Mouse (Mus musculus): ENCODE data around the gene Acer1. TPM values are rescaled to one million over a fixed set of nuclear protein-coding genes. Genes with fewer than 3 reads are reported as not detected.

Acer1 gene
- polyA plus RNA-seq, 1 experiment from 2014 or later = not detected

DNA sequence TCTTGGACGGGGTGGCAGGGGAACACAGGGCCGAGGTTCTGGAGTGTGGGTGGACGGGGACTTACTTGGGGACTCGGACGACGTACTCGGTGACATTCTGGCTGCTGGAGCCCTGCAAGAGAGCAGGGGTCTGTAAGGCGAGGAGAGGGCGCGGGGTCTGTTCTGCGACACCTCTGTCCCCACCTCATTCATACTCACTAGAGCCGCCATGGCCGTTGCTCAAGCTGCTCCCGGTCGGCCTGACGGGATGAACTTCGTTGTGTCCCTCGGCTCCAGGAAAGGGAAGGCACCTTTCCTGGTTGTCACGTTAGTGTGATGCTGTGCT, 28.9 kb upstream of the Acer1 start:
- Histone ChIP-seq H3K27me3 (ENCODE audit: control insufficient read depth, insufficient read depth, low read length) (no peaks in the 10 kb centered on the region), H3K36me3 (ENCODE audit: control insufficient read depth, insufficient read depth, low read length) (peaks cover 5% of the 10 kb centered on the region; the same call in 1 of the 2 replicates), H3K4me1 (ENCODE audit: control insufficient read depth, insufficient read depth, low read length) (peaks cover 11% of the 10 kb centered on the region; the same call in 1 of the 2 replicates), H3K4me3 (ENCODE audit: low read depth, low read length) (peak overlapping the region; percentile 51), H3K9me3 (ENCODE audit: control insufficient read depth, low read length) (no peaks in the 10 kb centered on the region), H3K27ac (ENCODE audit: low read depth, low read length) (peak overlapping the region; percentile 30; the same call in 1 of the 2 replicates), H3K4me2 (ENCODE audit: low read depth, low read length) (peak overlapping the region; percentile 61), H3K9ac (replicated peaks; ENCODE audit: low read depth, low read length) (peak overlapping the region; percentile 58)
- 1% methylated on average over 19 of the region's 19 CpGs for WGBS
- ATAC-seq (ENCODE audit: low read depth) = peak; percentile 52

DNA sequence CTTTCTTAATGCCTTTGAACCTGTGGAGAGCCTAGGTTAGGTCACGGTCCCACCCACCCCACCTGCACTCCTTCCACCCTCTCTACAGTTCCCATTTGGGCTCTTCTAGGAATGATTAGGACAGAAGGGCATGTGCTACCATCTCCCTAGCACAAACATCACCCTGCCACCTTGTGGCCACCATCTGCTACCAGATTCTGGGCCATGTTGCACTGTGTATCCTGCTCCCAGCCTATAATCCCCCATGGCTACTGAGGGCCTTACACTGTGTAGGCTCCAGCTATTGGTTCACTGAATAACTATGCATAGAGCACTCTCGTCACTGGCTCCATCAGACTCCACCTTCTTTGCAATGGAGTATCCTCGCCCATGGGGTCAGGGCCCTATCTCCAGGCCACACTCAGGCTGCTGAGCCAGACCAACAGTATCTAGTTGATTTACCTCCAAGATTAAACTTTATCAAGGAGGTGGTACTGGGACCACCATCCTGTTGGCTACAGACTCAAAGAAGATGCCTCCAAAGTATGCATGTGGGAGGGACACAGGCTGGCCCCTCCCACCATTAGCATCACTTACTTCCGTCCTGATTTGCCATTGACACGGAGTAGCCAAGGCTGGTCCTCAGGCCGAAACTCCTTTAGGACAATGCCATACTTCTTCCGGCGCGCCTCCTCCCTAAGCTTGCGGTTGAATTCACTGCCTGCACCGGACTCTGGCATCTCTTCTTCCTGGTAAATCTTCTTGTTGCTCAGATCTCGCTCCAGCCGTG, 25.4 kb upstream of the Acer1 start:
- Histone ChIP-seq H3K27me3 (ENCODE audit: control insufficient read depth, insufficient read depth, low read length) (no peaks in the 10 kb centered on the region), H3K9me3 (ENCODE audit: control insufficient read depth, low read length) (no peaks in the 10 kb centered on the region), H3K4me3 (ENCODE audit: low read depth, low read length) (no peak overlapping the region), H3K9ac (replicated peaks; ENCODE audit: low read depth, low read length) (no peak overlapping the region), H3K36me3 (ENCODE audit: control insufficient read depth, insufficient read depth, low read length) (peaks cover 24% of the 10 kb centered on the region), H3K4me1 (ENCODE audit: control insufficient read depth, insufficient read depth, low read length) (peaks cover 11% of the 10 kb centered on the region; the same call in 1 of the 2 replicates), H3K27ac (ENCODE audit: low read depth, low read length) (no peak overlapping the region), H3K4me2 (ENCODE audit: low read depth, low read length) (no peak overlapping the region)
- WGBS = 96% methylated on average over 13 of the region's 13 CpGs
- ATAC-seq (ENCODE audit: low read depth) = no peak

DNA sequence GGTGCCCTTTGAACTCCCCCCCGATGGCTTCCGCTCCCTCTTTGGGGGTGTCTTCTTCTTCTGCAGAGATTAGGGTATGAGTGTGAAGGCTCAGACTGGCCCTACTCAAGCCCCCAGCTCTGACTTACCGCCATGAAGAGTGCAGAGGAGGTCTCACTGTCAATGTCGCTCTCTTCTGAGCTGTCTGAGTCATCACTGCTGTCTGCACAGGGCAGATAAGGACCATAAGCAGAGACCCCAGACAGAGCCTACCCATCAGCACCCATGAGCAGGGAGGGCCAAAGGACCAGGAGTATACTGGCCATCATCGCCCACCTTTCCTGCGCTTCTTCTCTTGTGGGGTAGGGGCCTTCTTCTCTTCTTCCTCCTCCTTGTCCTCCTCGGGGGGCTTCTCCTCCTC, 22.1 kb upstream of the Acer1 start:
- Histone ChIP-seq H3K4me2 (ENCODE audit: low read depth, low read length) (no peak overlapping the region), H3K4me3 (ENCODE audit: low read depth, low read length) (no peak overlapping the region), H3K27me3 (ENCODE audit: control insufficient read depth, insufficient read depth, low read length) (no peaks in the 10 kb centered on the region), H3K9me3 (ENCODE audit: control insufficient read depth, low read length) (no peaks in the 10 kb centered on the region), H3K4me1 (ENCODE audit: control insufficient read depth, insufficient read depth, low read length) (no peaks in the 10 kb centered on the region), H3K9ac (replicated peaks; ENCODE audit: low read depth, low read length) (no peak overlapping the region), H3K27ac (ENCODE audit: low read depth, low read length) (no peak overlapping the region), H3K36me3 (ENCODE audit: control insufficient read depth, insufficient read depth, low read length) (peaks cover 25% of the 10 kb centered on the region)
- ATAC-seq (ENCODE audit: low read depth) = no peak
- WGBS = 97% methylated on average over 7 of the region's 7 CpGs

DNA sequence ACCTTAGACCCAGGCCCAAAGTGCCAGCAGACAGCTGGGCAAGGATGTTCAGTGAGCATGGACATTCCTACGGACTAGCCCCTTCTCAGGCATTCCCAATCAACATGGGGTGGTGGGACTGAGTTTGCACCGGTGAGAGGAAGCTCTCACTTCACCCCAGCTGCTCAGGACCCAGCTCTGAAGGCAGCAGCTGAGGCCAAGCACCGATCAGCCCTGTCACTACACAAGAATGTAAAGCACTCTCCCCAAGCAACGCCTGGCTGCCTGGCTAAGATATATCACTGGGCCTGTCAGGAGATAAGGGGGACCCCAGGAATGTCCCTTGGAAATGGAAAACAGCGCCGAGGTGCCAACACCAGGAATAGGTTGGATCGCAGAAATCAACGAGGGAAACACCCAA, 19.3 kb upstream of the Acer1 start:
- Histone ChIP-seq H3K4me3 (ENCODE audit: low read depth, low read length) (no peak overlapping the region), H3K9ac (replicated peaks; ENCODE audit: low read depth, low read length) (no peak overlapping the region), H3K27me3 (ENCODE audit: control insufficient read depth, insufficient read depth, low read length) (no peaks in the 10 kb centered on the region), H3K4me1 (ENCODE audit: control insufficient read depth, insufficient read depth, low read length) (0 out of 2 replicates have a peak, but pooled peaks cover 3% of the 10 kb centered on the region), H3K4me2 (ENCODE audit: low read depth, low read length) (no peak overlapping the region), H3K36me3 (ENCODE audit: control insufficient read depth, insufficient read depth, low read length) (peaks cover 27% of the 10 kb centered on the region), H3K27ac (ENCODE audit: low read depth, low read length) (no peak overlapping the region), H3K9me3 (ENCODE audit: control insufficient read depth, low read length) (no peaks in the 10 kb centered on the region)
- ATAC-seq (ENCODE audit: low read depth) = no peak
- 74% methylated on average over 8 of the region's 8 CpGs for WGBS

DNA sequence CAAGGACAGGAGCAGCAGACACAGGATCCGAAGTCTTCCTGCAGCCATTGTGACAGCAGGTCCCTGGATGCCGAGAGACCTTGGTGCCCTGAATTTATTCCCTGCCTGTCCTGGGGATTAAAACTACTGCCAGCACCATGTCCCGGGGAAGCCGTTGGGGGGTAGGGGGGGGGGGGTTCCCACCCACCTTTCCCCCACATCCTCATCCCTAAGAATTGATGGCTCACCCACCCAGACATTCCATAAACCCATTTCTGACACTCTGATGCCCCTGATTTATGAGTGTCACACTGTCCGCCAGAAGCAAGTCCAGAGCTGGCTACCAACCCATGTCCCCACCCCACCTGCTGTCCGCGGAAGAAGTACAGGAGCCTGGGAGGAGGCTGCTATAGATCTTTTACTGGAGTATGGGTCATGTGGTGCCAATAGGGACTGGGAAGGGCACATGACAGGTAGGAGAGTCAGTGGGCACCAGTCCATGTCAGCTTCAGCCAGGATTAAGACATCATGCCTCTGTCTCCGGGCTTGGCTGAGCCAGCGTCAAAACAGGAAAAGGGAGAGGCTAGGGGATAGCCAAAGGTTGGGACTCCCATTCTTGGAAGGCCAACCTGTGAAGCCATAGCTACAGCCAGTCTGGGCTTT, 18.2 kb upstream of the Acer1 start, which contains the start of gene Pspn:
Gene Pspn (minus strand): TSS at position 51 of the 642 bp plus-strand sequence.
- 84% methylated on average over 9 of the region's 9 CpGs for WGBS
- H3K9me3 ChIP-seq (ENCODE audit: control insufficient read depth, low read length) = no peaks in the 10 kb centered on the region
- 0 out of 2 replicates have a peak, but pooled peaks cover 3% of the 10 kb centered on the region for H3K4me1 ChIP-seq (ENCODE audit: control insufficient read depth, insufficient read depth, low read length)
- no peaks in the 10 kb centered on the region for H3K27me3 ChIP-seq (ENCODE audit: control insufficient read depth, insufficient read depth, low read length)
- no peak within 1 kb of the TSS for H3K4me3 ChIP-seq (ENCODE audit: low read depth, low read length)
- H3K36me3 ChIP-seq (ENCODE audit: control insufficient read depth, insufficient read depth, low read length) = peaks cover 22% of the 10 kb centered on the region; the same call in 1 of the 2 replicates
- H3K4me2 ChIP-seq (ENCODE audit: low read depth, low read length) = no peak within 1 kb of the TSS
- no peak for ATAC-seq (ENCODE audit: low read depth)
- H3K27ac ChIP-seq (ENCODE audit: low read depth, low read length) = no peak within 1 kb of the TSS
- no peak within 1 kb of the TSS for H3K9ac ChIP-seq (replicated peaks; ENCODE audit: low read depth, low read length)

DNA sequence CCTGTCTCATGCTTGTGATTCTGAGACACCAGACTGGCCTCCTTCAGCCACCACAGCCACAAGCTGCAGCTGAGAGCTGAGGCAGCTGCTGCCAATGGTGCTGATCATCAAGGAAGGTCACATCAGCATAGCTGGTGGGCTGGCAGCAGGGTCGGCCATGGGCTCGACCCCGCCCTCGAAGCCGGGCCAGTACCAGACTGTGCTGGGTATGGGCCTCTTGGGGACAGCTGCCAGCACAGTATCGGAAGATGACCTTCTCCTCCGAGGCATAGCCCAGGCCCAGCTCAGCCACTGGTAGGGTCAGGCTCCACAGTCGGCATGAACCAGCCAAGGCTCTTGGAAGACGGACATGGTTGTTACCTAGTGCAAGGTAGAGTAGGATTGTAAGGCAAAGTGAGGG, 17.5 kb upstream of the Acer1 start:
- no peak for ATAC-seq (ENCODE audit: low read depth)
- Histone ChIP-seq H3K36me3 (ENCODE audit: control insufficient read depth, insufficient read depth, low read length) (peaks cover 23% of the 10 kb centered on the region; the same call in 1 of the 2 replicates), H3K4me3 (ENCODE audit: low read depth, low read length) (no peak overlapping the region)

DNA sequence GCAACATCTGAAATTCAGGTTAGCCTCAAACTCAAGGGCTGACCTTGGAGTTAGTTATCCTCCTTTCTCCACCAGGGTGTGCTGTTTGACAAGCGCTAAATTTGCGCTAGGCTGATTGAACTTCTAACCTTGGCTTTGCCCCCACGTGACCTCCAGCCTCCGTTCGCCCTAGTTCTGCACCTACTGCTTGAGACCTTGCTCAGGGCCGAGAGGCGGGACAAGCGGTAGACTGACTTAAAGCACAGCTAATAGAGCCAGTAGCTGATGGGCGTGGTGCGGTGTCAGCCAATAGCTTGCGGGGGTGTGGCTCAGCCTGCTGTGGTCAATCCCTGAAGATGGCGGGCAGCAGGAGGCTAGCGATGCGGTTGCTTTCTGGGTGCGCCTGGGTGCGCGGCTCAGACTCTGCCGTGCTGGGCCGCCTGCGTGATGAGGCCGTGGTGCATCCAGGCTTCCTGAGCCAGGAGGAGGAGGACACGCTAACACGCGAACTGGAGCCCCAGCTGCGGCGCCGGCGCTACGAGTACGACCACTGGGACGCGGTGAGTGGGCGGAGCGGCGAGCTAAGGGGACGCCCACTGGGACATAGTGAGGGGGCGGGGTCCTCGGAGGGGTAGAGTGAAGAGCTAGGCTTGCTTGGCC, 15.2 kb upstream of the Acer1 start, which contains the start of gene Alkbh7:
Gene Alkbh7 (plus strand): TSS at position 311 of the 639 bp plus-strand sequence.
- peaks cover 30% of the 10 kb centered on the region for H3K36me3 ChIP-seq (ENCODE audit: control insufficient read depth, insufficient read depth, low read length)
- H3K27ac ChIP-seq (ENCODE audit: low read depth, low read length) = peak within 1 kb of the TSS; percentile 77
- H3K9me3 ChIP-seq (ENCODE audit: control insufficient read depth, low read length) = no peaks in the 10 kb centered on the region
- ATAC-seq (ENCODE audit: low read depth) = peak; percentile 97
- peak within 1 kb of the TSS; percentile 55 for H3K4me2 ChIP-seq (ENCODE audit: low read depth, low read length)
- H3K4me3 ChIP-seq (ENCODE audit: low read depth, low read length) = peak within 1 kb of the TSS; percentile 78
- peak within 1 kb of the TSS; percentile 66 for H3K9ac ChIP-seq (replicated peaks; ENCODE audit: low read depth, low read length)
- WGBS = under 1% methylated on average over 37 of the region's 38 CpGs
- H3K27me3 ChIP-seq (ENCODE audit: control insufficient read depth, insufficient read depth, low read length) = no peaks in the 10 kb centered on the region
- H3K4me1 ChIP-seq (ENCODE audit: control insufficient read depth, insufficient read depth, low read length) = 0 out of 2 replicates have a peak, but pooled peaks cover 3% of the 10 kb centered on the region

More for the DNA sequence above, 17.5 kb upstream of the Acer1 start:
- H3K4me1 ChIP-seq (ENCODE audit: control insufficient read depth, insufficient read depth, low read length) = 0 out of 2 replicates have a peak, but pooled peaks cover 3% of the 10 kb centered on the region
- no peak overlapping the region for H3K4me2 ChIP-seq (ENCODE audit: low read depth, low read length)
- H3K9ac ChIP-seq (replicated peaks; ENCODE audit: low read depth, low read length) = no peak overlapping the region
- WGBS = 91% methylated on average over 9 of the region's 9 CpGs
- no peaks in the 10 kb centered on the region for H3K9me3 ChIP-seq (ENCODE audit: control insufficient read depth, low read length)
- H3K27me3 ChIP-seq (ENCODE audit: control insufficient read depth, insufficient read depth, low read length) = no peaks in the 10 kb centered on the region
- H3K27ac ChIP-seq (ENCODE audit: low read depth, low read length) = no peak overlapping the region

DNA sequence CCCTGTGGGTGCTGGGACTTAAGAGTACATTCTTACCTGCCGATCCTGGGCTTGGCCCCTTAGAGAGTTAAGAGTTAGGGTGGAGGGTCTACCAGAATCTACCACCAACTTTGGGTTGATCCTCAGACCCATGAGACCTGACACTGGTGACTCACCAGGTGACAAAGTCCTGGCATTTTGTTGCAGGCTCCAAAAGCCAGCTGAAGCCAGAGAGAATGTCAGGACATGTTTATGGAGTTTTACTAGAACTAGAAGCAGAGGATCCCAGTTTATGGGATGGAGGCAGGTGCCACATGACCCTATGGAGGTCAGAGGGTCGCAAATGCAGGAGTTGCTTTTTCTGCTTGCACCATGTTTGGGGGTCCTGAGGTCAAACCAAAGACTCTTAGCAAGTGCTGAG, 14.6 kb upstream of the Acer1 start:
- Histone ChIP-seq H3K27ac (ENCODE audit: low read depth, low read length) (0 out of 2 replicates have a peak overlapping the region, but pooled peaks have one; percentile 10), H3K27me3 (ENCODE audit: control insufficient read depth, insufficient read depth, low read length) (no peaks in the 10 kb centered on the region), H3K4me1 (ENCODE audit: control insufficient read depth, insufficient read depth, low read length) (0 out of 2 replicates have a peak, but pooled peaks cover 3% of the 10 kb centered on the region), H3K4me3 (ENCODE audit: low read depth, low read length) (no peak overlapping the region), H3K9me3 (ENCODE audit: control insufficient read depth, low read length) (no peaks in the 10 kb centered on the region), H3K36me3 (ENCODE audit: control insufficient read depth, insufficient read depth, low read length) (peaks cover 30% of the 10 kb centered on the region), H3K9ac (replicated peaks; ENCODE audit: low read depth, low read length) (no peak overlapping the region), H3K4me2 (ENCODE audit: low read depth, low read length) (peak overlapping the region; percentile 55; the same call in 1 of the 2 replicates)
- 70% methylated on average over 2 of the region's 2 CpGs for WGBS
- ATAC-seq (ENCODE audit: low read depth) = no peak
